Mouse (Mus musculus): ENCODE results near the gene Naa30. TPM values are rescaled to one million over a fixed set of nuclear protein-coding genes. Genes with fewer than 3 reads are reported as not detected.
"Not testable (repeated sequence)": the region's sequence is repeated elsewhere in the genome, so short reads cannot be mapped to it uniquely, and the experiment has no call there.

Gene Naa30
- total RNA-seq (2014; fragmentation: Nextera tagmentation) (16.8 and 20.4 TPM in 2 replicates), total RNA-seq (2017) (33.7 and 41.3 TPM in 2 replicates)

GRCm38 (mm10) chr14:49171867-49172581, at the start of gene Naa30:
TSS of gene Naa30 (plus strand) at chr14:49172226.
- peak; percentile 97 for ATAC-seq (replicated peaks; ENCODE audit: poor library complexity, severe bottlenecking)

- ATAC-seq (replicated peaks; ENCODE audit: poor library complexity, severe bottlenecking), result no peak
Measured at GRCm38 (mm10) chr14:49127162-49127779, 44.8 kb upstream of the Naa30 start.

- ATAC-seq (replicated peaks; ENCODE audit: poor library complexity, severe bottlenecking), result no peak
Measured at GRCm38 (mm10) chr14:49128544-49129263, 43.3 kb upstream of the Naa30 start.

GRCm38 (mm10) chr14:49132391-49132790, 39.6 kb upstream of the Naa30 start:
- no peak for ATAC-seq (replicated peaks; ENCODE audit: poor library complexity, severe bottlenecking)

GRCm38 (mm10) chr14:49138171-49138570, 33.9 kb upstream of the Naa30 start:
- ATAC-seq (replicated peaks; ENCODE audit: poor library complexity, severe bottlenecking), result no peak

GRCm38 (mm10) chr14:49140756-49141155, 31.3 kb upstream of the Naa30 start:
- ATAC-seq (replicated peaks; ENCODE audit: poor library complexity, severe bottlenecking), result peak; percentile 55

GRCm38 (mm10) chr14:49153801-49154200, 18.2 kb upstream of the Naa30 start:
- peak; percentile 93 for ATAC-seq (replicated peaks; ENCODE audit: poor library complexity, severe bottlenecking)

GRCm38 (mm10) chr14:49155572-49155971, 16.5 kb upstream of the Naa30 start:
- ATAC-seq (replicated peaks; ENCODE audit: poor library complexity, severe bottlenecking), result no peak

GRCm38 (mm10) chr14:49158143-49158925, 13.7 kb upstream of the Naa30 start:
- no peak for ATAC-seq (replicated peaks; ENCODE audit: poor library complexity, severe bottlenecking)

- 0 out of 2 replicates have a peak, but pooled peaks have one; percentile 3 for ATAC-seq (replicated peaks; ENCODE audit: poor library complexity, severe bottlenecking)
Measured at GRCm38 (mm10) chr14:49171286-49171685, 740 bp upstream of the Naa30 start.

GRCm38 (mm10) chr14:49172582-49172988, 559 bp downstream of the Naa30 start:
- peak; percentile 33 for ATAC-seq (replicated peaks; ENCODE audit: poor library complexity, severe bottlenecking)

GRCm38 (mm10) chr14:49173290-49174135, 1.5 kb downstream of the Naa30 start:
- ATAC-seq (replicated peaks; ENCODE audit: poor library complexity, severe bottlenecking), result no peak

GRCm38 (mm10) chr14:49179736-49180135, 7.7 kb downstream of the Naa30 start:
- ATAC-seq (replicated peaks; ENCODE audit: poor library complexity, severe bottlenecking), result no peak

- no peak for ATAC-seq (replicated peaks; ENCODE audit: poor library complexity, severe bottlenecking)
Measured at GRCm38 (mm10) chr14:49186270-49186669, 14.2 kb downstream of the Naa30 start.

- ATAC-seq (replicated peaks; ENCODE audit: poor library complexity, severe bottlenecking), result no peak
Measured at GRCm38 (mm10) chr14:49197031-49197527, 25.1 kb downstream of the Naa30 start.

GRCm38 (mm10) chr14:49201073-49201778, 29.2 kb downstream of the Naa30 start:
- ATAC-seq (replicated peaks; ENCODE audit: poor library complexity, severe bottlenecking), result no peak

GRCm38 (mm10) chr14:49210215-49210614, 38.2 kb downstream of the Naa30 start:
- not testable (repeated sequence) for ATAC-seq (replicated peaks; ENCODE audit: poor library complexity, severe bottlenecking)

- no peak for ATAC-seq (replicated peaks; ENCODE audit: poor library complexity, severe bottlenecking)
Measured at GRCm38 (mm10) chr14:49218677-49219076, 46.7 kb downstream of the Naa30 start.

Data from granulocyte monocyte progenitor cell, adult 5-6 weeks (primary cell).